Mouse (Mus musculus) heart, embryonic 14.5 days (tissue): ENCODE data around the gene Foxj2. TPM values are rescaled to one million over a fixed set of nuclear protein-coding genes. Genes with fewer than 3 reads are reported as not detected.

ENCODE experiments used
- ATAC-seq: fragments of 200-750 bp; cut with Nextera tagmentation; 2 replicates; pipeline ENCODE4 v1.8.0; 2017; ENCODE audit warnings: low read depth, moderate TSS enrichment; ENCODE audit not compliant: insufficient number of reproducible peaks, insufficient read depth, low FRiP score
- H3K27ac ChIP-seq, 2 experiments: fragments of 200-500 bp in 1 of 2; fragments of 300-500 bp in 1 of 2; sonication (generic) in 1 of 2; replicated peaks in 1 of 2; 2 replicates each; pipeline ENCODE4 v1.5.1; 2012 to 2014; ENCODE audit warnings: low read depth in 2 of 2, low read length in 2 of 2, control low read depth in 1 of 2, mild to moderate bottlenecking in 1 of 2, mixed read lengths in 1 of 2; ENCODE audit not compliant: control insufficient read depth in 1 of 2, insufficient read depth in 1 of 2
- H3K27me3 ChIP-seq: fragments of 300-500 bp; sonication (generic); 2 replicates; pipeline ENCODE4 v1.6.1; 2014; ENCODE audit warnings: mild to moderate bottlenecking, low read length, control low read depth; ENCODE audit not compliant: control insufficient read depth, insufficient read depth
- H3K36me3 ChIP-seq: fragments of 300-500 bp; sonication (generic); 2 replicates; pipeline ENCODE4 v1.6.1; 2014; ENCODE audit warnings: mild to moderate bottlenecking, control low read depth, low read length, mixed read lengths; ENCODE audit not compliant: control insufficient read depth, insufficient read depth
- H3K4me1 ChIP-seq, 2 experiments: fragments of 200-500 bp in 1 of 2; fragments of 300-500 bp in 1 of 2; sonication (generic) in 1 of 2; 2 replicates each; pipeline ENCODE4 v1.6.1; 2012 to 2014; ENCODE audit warnings: low read length in 2 of 2, control low read depth in 1 of 2, mixed read lengths in 1 of 2; ENCODE audit not compliant: control insufficient read depth in 2 of 2, insufficient read depth in 2 of 2
- H3K4me2 ChIP-seq: fragments of 300-500 bp; sonication (generic); 2 replicates; pipeline ENCODE4 v1.6.1; 2014; ENCODE audit warnings: mild to moderate bottlenecking, low read length
- H3K4me3 ChIP-seq, 2 experiments: fragments of 200-500 bp in 1 of 2; fragments of 300-500 bp in 1 of 2; sonication (generic) in 1 of 2; 2 replicates each; pipeline ENCODE4 v1.5.1; 2012 to 2014; ENCODE audit warnings: low read length in 2 of 2, mild to moderate bottlenecking in 2 of 2, control low read depth in 1 of 2, low read depth in 1 of 2, moderate library complexity in 1 of 2; ENCODE audit not compliant: control insufficient read depth in 1 of 2, insufficient read depth in 1 of 2
- H3K9ac ChIP-seq: fragments of 300-500 bp; sonication (generic); 2 replicates; pipeline ENCODE4 v1.6.1; 2014; ENCODE audit warnings: mild to moderate bottlenecking, low read length
- H3K9me3 ChIP-seq: fragments of 300-500 bp; sonication (generic); 2 replicates; pipeline ENCODE4 v1.6.1; 2016; ENCODE audit warnings: low read length, control low read depth; ENCODE audit not compliant: control insufficient read depth
- WGBS: fragments of 180-500 bp; shearing (Covaris S2); extraction: QIAGEN DNeasy Blood & Tissue Kit; methylation state at CpG from one replicate; pipeline ENCODE4 v1.1.7; 2014; 5-methylcytosine and 5-hydroxymethylcytosine counted together
- polyA plus RNA-seq: library from polyadenylated mRNA; unstranded; fragments of >200 nt; fragmentation: Nextera tagmentation; extraction: Ambion mirVana; gene quantifications from 2 replicates; pipeline ENCODE4 v1.2.1, GENCODE M21; 2014

The Foxj2 gene
- 7.8 and 7.9 TPM in 2 replicates for polyA plus RNA-seq

DNA sequence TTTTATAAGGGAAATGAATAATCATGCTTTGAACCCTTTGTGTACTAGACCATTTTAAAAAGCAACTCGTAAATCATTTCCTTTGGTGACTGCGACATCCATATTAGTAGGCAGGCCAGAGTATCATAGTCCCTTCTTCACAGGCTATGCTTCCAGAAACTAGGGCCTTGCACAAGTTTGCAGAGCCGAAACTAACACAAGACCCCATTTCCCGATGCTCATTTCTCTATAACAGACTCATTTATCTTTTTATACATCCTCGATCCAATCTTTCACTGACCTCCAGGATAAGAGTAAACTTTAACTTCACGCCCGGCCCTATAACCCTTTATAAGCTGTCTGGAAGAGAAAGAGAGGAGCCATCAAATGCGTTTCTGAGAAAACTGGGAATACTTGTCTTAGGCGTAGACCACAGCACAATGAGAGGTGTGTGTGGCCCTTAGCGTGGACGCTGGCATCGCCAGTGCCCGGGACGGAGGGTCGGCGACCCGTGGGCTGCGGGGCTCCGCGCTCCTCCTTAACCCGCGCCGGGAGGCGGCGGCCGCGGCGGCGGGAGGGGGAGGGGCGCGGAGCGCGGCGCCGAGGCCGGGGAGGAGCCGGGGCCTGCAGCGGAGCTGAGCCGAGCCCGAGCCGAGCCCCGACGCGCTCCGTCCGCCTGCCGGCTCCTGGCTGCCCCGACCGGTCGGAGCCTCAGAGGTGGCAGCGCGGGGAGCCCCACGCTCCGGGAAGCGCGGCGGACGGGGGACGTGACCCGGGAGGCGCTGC, at the start of gene Foxj2:
Gene Foxj2, plus strand, starts transcription at position 609 of the 765 bp plus-strand sequence.
- Histone ChIP-seq H3K4me1 (peaks cover 22 to 35% of the 10 kb centered on the region in 2 experiments), H3K4me3 (peak within 1 kb of the TSS; percentile 77 to 96), H3K4me2 (peak within 1 kb of the TSS; percentile 96), H3K27ac (peak within 1 kb of the TSS; percentile 59 to 76), H3K36me3 (no peaks in the 10 kb centered on the region), H3K27me3 (no peaks in the 10 kb centered on the region), H3K9ac (peak within 1 kb of the TSS; percentile 97), H3K9me3 (no peaks in the 10 kb centered on the region)
- 2% methylated on average over 47 of the region's 61 CpGs for WGBS
- peak; percentile 89 for ATAC-seq

- ATAC-seq = no peak
- Histone ChIP-seq H3K4me2 (no peak overlapping the region), H3K27me3 (no peaks in the 10 kb centered on the region), H3K9ac (no peak overlapping the region), H3K4me1 (no peaks in the 10 kb centered on the region), H3K4me3 (no peak overlapping the region), H3K9me3 (no peaks in the 10 kb centered on the region), H3K36me3 (no peaks in the 10 kb centered on the region), H3K27ac (no peak overlapping the region)
- 88% methylated on average over 11 of the region's 11 CpGs for WGBS
Measured at GRCm38 (mm10) chr6:122770760-122771315, 48.9 kb upstream of the Foxj2 start.

- Histone ChIP-seq H3K4me3 (no peak overlapping the region), H3K4me2 (no peak overlapping the region), H3K4me1 (no peaks in the 10 kb centered on the region), H3K27ac (no peak overlapping the region), H3K27me3 (no peaks in the 10 kb centered on the region), H3K9me3 (no peaks in the 10 kb centered on the region), H3K9ac (no peak overlapping the region), H3K36me3 (no peaks in the 10 kb centered on the region)
- WGBS = 26% methylated on average over 6 of the region's 6 CpGs
- ATAC-seq = no peak
Measured at GRCm38 (mm10) chr6:122772701-122773100, 47.0 kb upstream of the Foxj2 start.

DNA sequence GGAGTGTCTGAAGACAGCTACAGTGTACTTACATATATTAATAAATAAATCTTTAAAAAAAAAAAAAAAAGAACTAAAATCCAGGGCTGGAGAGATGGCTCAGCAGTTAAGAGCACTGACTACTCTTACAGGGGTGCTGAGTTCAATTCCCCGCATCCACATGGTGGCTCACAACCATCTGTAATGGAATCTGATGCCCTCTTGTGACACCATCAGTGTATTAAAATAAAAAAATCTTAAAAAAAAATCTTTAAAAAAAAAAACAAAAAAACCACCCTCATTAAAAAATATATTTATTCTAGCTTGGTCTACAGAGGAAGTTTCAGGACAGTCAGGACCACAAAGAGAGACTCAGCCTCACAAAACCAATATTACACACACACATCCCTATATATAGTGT, 45.4 kb upstream of the Foxj2 start:
- Histone ChIP-seq H3K4me1 (no peaks in the 10 kb centered on the region), H3K4me2 (no peak overlapping the region), H3K9me3 (no peaks in the 10 kb centered on the region), H3K36me3 (no peaks in the 10 kb centered on the region), H3K9ac (no peak overlapping the region), H3K4me3 (no peak overlapping the region), H3K27me3 (no peaks in the 10 kb centered on the region), H3K27ac (no peak overlapping the region)
- WGBS = 87% methylated on average over 1 of the region's 1 CpGs
- no peak for ATAC-seq

DNA sequence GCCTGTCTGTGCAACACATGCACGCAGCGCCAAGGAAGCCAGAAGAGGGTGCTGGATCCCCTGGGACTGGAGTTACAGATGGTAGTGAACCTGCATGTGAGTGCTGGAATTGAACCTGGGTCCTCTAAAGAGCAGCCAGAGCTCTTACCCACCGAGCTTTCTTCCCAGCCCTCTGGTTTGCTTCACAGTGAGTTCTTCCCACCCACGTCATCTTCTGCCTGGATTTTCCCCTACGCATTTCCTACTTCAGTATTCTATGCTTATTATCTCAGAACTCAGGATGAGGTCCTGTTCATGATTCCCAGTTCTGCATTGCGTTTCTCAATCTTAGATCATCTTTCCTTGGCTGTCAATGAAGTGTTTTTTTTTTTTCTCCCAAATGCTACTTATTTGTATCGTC, 43.7 kb upstream of the Foxj2 start:
- ATAC-seq = no peak
- WGBS = 80% methylated on average over 7 of the region's 7 CpGs
- H3K4me3 ChIP-seq = no peak overlapping the region
- H3K4me2 ChIP-seq = no peak overlapping the region
- no peaks in the 10 kb centered on the region for H3K36me3 ChIP-seq
- H3K27ac ChIP-seq = no peak overlapping the region
- H3K4me1 ChIP-seq = no peaks in the 10 kb centered on the region; a peak in 1 of 4 replicates
- H3K27me3 ChIP-seq = no peaks in the 10 kb centered on the region
- no peaks in the 10 kb centered on the region for H3K9me3 ChIP-seq
- H3K9ac ChIP-seq = no peak overlapping the region

GRCm38 (mm10) chr6:122779916-122780315, 39.8 kb upstream of the Foxj2 start:
- Histone ChIP-seq H3K27me3 (no peaks in the 10 kb centered on the region), H3K4me3 (no peak overlapping the region), H3K9me3 (no peaks in the 10 kb centered on the region), H3K9ac (no peak overlapping the region), H3K27ac (no peak overlapping the region), H3K4me1 (peaks cover 2 to 7% of the 10 kb centered on the region in 2 experiments; a peak in 2 of 4 replicates), H3K4me2 (no peak overlapping the region), H3K36me3 (no peaks in the 10 kb centered on the region)
- ATAC-seq = no peak
- WGBS = 54% methylated on average over 1 of the region's 1 CpGs

DNA sequence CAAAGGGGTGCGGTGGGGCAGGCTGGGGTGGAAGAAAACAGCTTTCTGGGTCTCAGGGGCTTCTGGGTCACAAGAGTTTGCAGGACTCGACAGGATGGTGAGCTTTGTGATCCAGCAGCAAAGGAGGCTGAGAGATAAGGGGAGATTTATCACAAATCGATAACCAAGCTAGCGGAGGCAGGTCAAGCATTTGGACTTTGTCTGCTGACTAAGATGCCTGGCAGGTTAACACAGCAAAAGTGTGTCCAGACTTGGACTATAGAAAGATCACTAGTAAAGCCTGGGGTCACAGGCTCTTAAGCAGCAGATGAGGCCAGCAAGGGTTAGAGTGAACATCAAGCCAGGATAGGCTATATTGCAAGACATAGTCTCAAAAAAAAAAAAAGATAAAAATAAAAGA, 38.5 kb upstream of the Foxj2 start:
- Histone ChIP-seq H3K4me1 (peaks cover 2 to 7% of the 10 kb centered on the region in 2 experiments; a peak in 2 of 4 replicates), H3K27ac (no peak overlapping the region), H3K9me3 (no peaks in the 10 kb centered on the region), H3K9ac (no peak overlapping the region), H3K4me3 (no peak overlapping the region), H3K36me3 (no peaks in the 10 kb centered on the region), H3K4me2 (no peak overlapping the region), H3K27me3 (no peaks in the 10 kb centered on the region)
- ATAC-seq = no peak
- WGBS = 18% methylated on average over 4 of the region's 4 CpGs
